Comparison of ENCODE assay signal across 8 mouse cellular contexts in the genomic region with DNA sequence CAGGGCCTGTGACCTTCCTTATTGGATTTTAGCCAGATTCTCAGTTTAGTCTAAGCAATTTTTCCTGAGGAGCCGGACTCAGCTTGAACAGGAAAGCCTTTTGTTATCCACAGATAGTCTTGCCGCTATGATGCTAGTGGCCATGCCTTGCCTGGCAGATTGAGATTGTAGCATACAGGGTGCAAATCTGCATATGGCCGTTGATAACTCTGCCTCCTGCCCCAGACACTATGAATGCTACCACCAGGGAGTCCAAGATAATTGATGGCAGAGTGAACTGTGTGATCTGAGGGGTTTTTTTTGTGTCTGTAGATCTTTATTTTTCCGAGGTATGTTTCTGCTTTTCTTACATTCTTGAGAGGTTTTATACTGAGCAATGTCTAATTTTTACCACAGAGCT. TPM values are rescaled to one million over a fixed set of nuclear protein-coding genes. Genes with fewer than 3 reads are reported as not detected.
DNase-seq lines count a peak whose midpoint lies in the region; ATAC-seq lines count a peak whose summit lies in the region.
"Not testable (repeated sequence)": the region's sequence is repeated elsewhere in the genome, so short reads cannot be mapped to it uniquely, and the experiment has no call there.
"Had no signal": no experiment of that assay in that cellular context is flagged by ENCODE, and none has a peak within 500 bp of the region (broad histone marks: within the 10 kb centered on the region; RNA-seq: fewer than 3 reads in every experiment).

No protein-coding gene starts in this region.

- not testable (repeated sequence) for H3K27ac ChIP-seq in embryonic facial prominence, embryonic 12.5 days; heart, embryonic 14.5 days (replicated peaks in 1 of 2; ENCODE audit: control insufficient read depth in 1 of 2, insufficient read depth in 1 of 2, low read depth in 2 of 2, low read length in 2 of 2); hindbrain, embryonic 13.5 days; limb, embryonic 15.5 days; liver, embryonic 15.5 days (replicated peaks); midbrain, embryonic 11.5 days (ENCODE audit: low read depth, low read length)

- not testable (repeated sequence) for DNase-seq in midbrain, embryonic 11.5 days (ENCODE audit: low spot score, missing footprints)

- H3K9me3 ChIP-seq in embryonic facial prominence, embryonic 12.5 days; heart, embryonic 14.5 days (ENCODE audit: control insufficient read depth, low read length); hindbrain, embryonic 13.5 days; limb, embryonic 15.5 days; liver, embryonic 15.5 days (replicated peaks); midbrain, embryonic 11.5 days (ENCODE audit: control insufficient read depth, low read length): not testable (repeated sequence)

- 100% methylated on average over 1 of the region's 4 CpGs for WGBS in embryonic facial prominence, embryonic 12.5 days
- no CpG with 5 or more reads among the region's 4 CpGs for WGBS in heart, embryonic 14.5 days
- 67% methylated on average over 1 of the region's 4 CpGs for WGBS in hindbrain, embryonic 13.5 days
- 57% methylated on average over 1 of the region's 4 CpGs for WGBS in limb, embryonic 15.5 days
- 78% methylated on average over 1 of the region's 4 CpGs for WGBS in liver, embryonic 15.5 days (ENCODE audit: insufficient replicate concordance)
- no CpG with 5 or more reads among the region's 4 CpGs for WGBS in midbrain, embryonic 11.5 days

- not testable (repeated sequence) for H3K36me3 ChIP-seq in embryonic facial prominence, embryonic 12.5 days; heart, embryonic 14.5 days (ENCODE audit: control insufficient read depth, insufficient read depth, low read length); hindbrain, embryonic 13.5 days; limb, embryonic 15.5 days; liver, embryonic 15.5 days (replicated peaks); midbrain, embryonic 11.5 days (ENCODE audit: control insufficient read depth, insufficient read depth, low read length)

- 0 out of 2 replicates have a peak, but pooled peaks have one; percentile 2 for ATAC-seq in embryonic facial prominence, embryonic 12.5 days (ENCODE audit: insufficient number of reproducible peaks, insufficient read depth, low FRiP score, low TSS enrichment)
- ATAC-seq in heart, embryonic 14.5 days (ENCODE audit: insufficient number of reproducible peaks, insufficient read depth, low FRiP score, low read depth) = peak; percentile 29; the same call in 1 of the 2 replicates
- ATAC-seq in hindbrain, embryonic 13.5 days (ENCODE audit: low FRiP score) = peak; percentile 46; the same call in 1 of the 2 replicates
- ATAC-seq in limb, embryonic 15.5 days (ENCODE audit: insufficient number of reproducible peaks, low FRiP score, low TSS enrichment, low read depth) = peak; percentile 49; the same call in 1 of the 2 replicates
- peak; percentile 32; the same call in 1 of the 2 replicates for ATAC-seq in liver, embryonic 15.5 days (ENCODE audit: insufficient read depth)
- ATAC-seq in midbrain, embryonic 11.5 days (ENCODE audit: low FRiP score) = peak; percentile 54; the same call in 1 of the 2 replicates
- ATAC-seq in neutrophil, adult 5-6 weeks (ENCODE audit: extremely low read depth, insufficient number of reproducible peaks, low FRiP score, poor library complexity, severe bottlenecking) = 0 out of 2 replicates have a peak, but pooled peaks have one; percentile 10

- H3K9ac ChIP-seq in embryonic facial prominence, embryonic 12.5 days; heart, embryonic 14.5 days (ENCODE audit: low read length); hindbrain, embryonic 13.5 days; limb, embryonic 15.5 days; liver, embryonic 15.5 days; midbrain, embryonic 11.5 days (ENCODE audit: low read length): not testable (repeated sequence)

- not testable (repeated sequence) for H3K4me3 ChIP-seq in embryonic facial prominence, embryonic 12.5 days; heart, embryonic 14.5 days (ENCODE audit: control insufficient read depth in 1 of 2, insufficient read depth in 1 of 2, low read depth in 1 of 2, low read length in 2 of 2); hindbrain, embryonic 13.5 days; limb, embryonic 15.5 days; liver, embryonic 15.5 days (replicated peaks); midbrain, embryonic 11.5 days (ENCODE audit: low read depth, low read length)

- H3K4me2 ChIP-seq in embryonic facial prominence, embryonic 12.5 days (replicated peaks); heart, embryonic 14.5 days (ENCODE audit: low read length); hindbrain, embryonic 13.5 days; limb, embryonic 15.5 days; liver, embryonic 15.5 days; midbrain, embryonic 11.5 days: not testable (repeated sequence)

- not testable (repeated sequence) for H3K27me3 ChIP-seq in embryonic facial prominence, embryonic 12.5 days; heart, embryonic 14.5 days (ENCODE audit: control insufficient read depth, insufficient read depth, low read length); hindbrain, embryonic 13.5 days; limb, embryonic 15.5 days; liver, embryonic 15.5 days; midbrain, embryonic 11.5 days (ENCODE audit: control insufficient read depth, insufficient read depth, low read length)

- not testable (repeated sequence) for H3K4me1 ChIP-seq in embryonic facial prominence, embryonic 12.5 days; heart, embryonic 14.5 days (ENCODE audit: control insufficient read depth in 2 of 2, insufficient read depth in 2 of 2, low read length in 2 of 2); hindbrain, embryonic 13.5 days (replicated peaks); limb, embryonic 15.5 days; liver, embryonic 15.5 days (replicated peaks); midbrain, embryonic 11.5 days (ENCODE audit: control insufficient read depth, insufficient read depth, low read length)

RNA-seq across cellular contexts. Expression of a gene that starts 39.7 kb away (rescaled TPM):
- polyA plus RNA-seq in embryonic facial prominence, embryonic 12.5 days (2016; fragmentation: Nextera tagmentation; extraction: Ambion mirVana) = 8.0 TPM in 2 replicates
- 5.3 and 8.5 TPM in 2 replicates for polyA plus RNA-seq in heart, embryonic 14.5 days (2014; fragmentation: Nextera tagmentation; extraction: Ambion mirVana)
- polyA plus RNA-seq in hindbrain, embryonic 13.5 days (2015; fragmentation: Nextera tagmentation; extraction: Ambion mirVana) = 5.6 and 6.0 TPM in 2 replicates
- polyA plus RNA-seq in limb, embryonic 15.5 days (2015; fragmentation: Nextera tagmentation; extraction: Ambion mirVana) = 5.6 and 6.5 TPM in 2 replicates
- polyA plus RNA-seq in liver, embryonic 15.5 days (2015; fragmentation: Nextera tagmentation; extraction: Ambion mirVana) = 2.6 and 3.3 TPM in 2 replicates
- polyA plus RNA-seq in midbrain, embryonic 11.5 days (2014; fragmentation: Nextera tagmentation; extraction: Ambion mirVana) = 7.9 and 8.7 TPM in 2 replicates
- total RNA-seq in neutrophil, adult 5-6 weeks (2017) = 4.0 and 5.4 TPM in 2 replicates
- polyA plus RNA-seq: erythroblast, embryonic 14.5 days had no signal

Comparison
In these comparisons a context has a peak if more than half of its experiments do, and no peak if none do; other contexts are left out.
1. ATAC-seq: peak in every context shown above with its lines; median percentile 54 in midbrain, embryonic 11.5 days; 49 in limb, embryonic 15.5 days; 46 in hindbrain, embryonic 13.5 days; 32 in liver, embryonic 15.5 days; 29 in heart, embryonic 14.5 days; 10 in neutrophil, adult 5-6 weeks; 2 in embryonic facial prominence, embryonic 12.5 days.